Mouse (Mus musculus): ENCODE results near the gene Oip5. TPM values are rescaled to one million over a fixed set of nuclear protein-coding genes. Genes with fewer than 3 reads are reported as not detected.
A peak's percentile ranks its signal among the peaks of the same experiment; 100 is the strongest.
"Not testable (repeated sequence)": the region's sequence is repeated elsewhere in the genome, so short reads cannot be mapped to it uniquely, and the experiment has no call there.

Oip5 gene
- total RNA-seq, 1 experiment: 23.6 TPM

GRCm38 (mm10) chr2:119641214-119641912 lies 23.1 kb upstream of the Oip5 start:
- no peaks in the 10 kb centered on the region for H3K4me1 ChIP-seq (ENCODE audit: control insufficient read depth in 2 of 2, insufficient read depth in 2 of 2, low read length in 2 of 2, poor library complexity in 1 of 2)
- peaks cover 43% of the 10 kb centered on the region for H3K36me3 ChIP-seq (ENCODE audit: control insufficient read depth, insufficient read depth, low read length, poor library complexity, severe bottlenecking)
- DNase-seq (ENCODE audit: low read depth, low spot score): no peak
- H3K9me3 ChIP-seq (ENCODE audit: control insufficient read depth, insufficient read depth, low read depth, low read length): no peaks in the 10 kb centered on the region
- H3K27ac ChIP-seq (ENCODE audit: insufficient read depth, low read depth, low read length, poor library complexity, severe bottlenecking): no peak overlapping the region
- H3K9ac ChIP-seq (ENCODE audit: insufficient read depth, low read depth, low read length, poor library complexity, severe bottlenecking): no peak overlapping the region
- in situ Hi-C loops (cut with MboI; ENCODE audit: low sequenced_read_pairs in 2 of 2, unreplicated experiment in 2 of 2): no loop called here
- H3K4me3 ChIP-seq (ENCODE audit: insufficient read depth in 1 of 2, low read depth in 1 of 2, low read length in 2 of 2, poor library complexity in 1 of 2, severe bottlenecking in 1 of 2): no peak overlapping the region
- TF ChIP-seq HCFC1 (IDR thresholded peaks at IDR 0.05; ENCODE audit: borderline replicate concordance, insufficient read depth, low read length): no peak
- TF ChIP-seq MAFK (IDR thresholded peaks at IDR 0.05; ENCODE audit: insufficient read depth, low read depth, low read length): no peak
- TF ChIP-seq ZNF384 (IDR thresholded peaks at IDR 0.05; ENCODE audit: low read depth, low read length): no peak
- no peak for TF ChIP-seq CHD2 (IDR thresholded peaks at IDR 0.05; ENCODE audit: low read depth, low read length)
- no peak for TF ChIP-seq ZC3H11A (IDR thresholded peaks at IDR 0.05; ENCODE audit: borderline replicate concordance, low read depth, low read length)

- peaks cover 30% of the 10 kb centered on the region for H3K36me3 ChIP-seq (ENCODE audit: control insufficient read depth, insufficient read depth, low read length, poor library complexity, severe bottlenecking)
- no peak overlapping the region for H3K9ac ChIP-seq (ENCODE audit: insufficient read depth, low read depth, low read length, poor library complexity, severe bottlenecking)
- H3K4me1 ChIP-seq (ENCODE audit: control insufficient read depth in 2 of 2, insufficient read depth in 2 of 2, low read length in 2 of 2, poor library complexity in 1 of 2): no peaks in the 10 kb centered on the region
- TF ChIP-seq ZC3H11A (IDR thresholded peaks at IDR 0.05; ENCODE audit: borderline replicate concordance, low read depth, low read length) (no peak), MAFK (IDR thresholded peaks at IDR 0.05; ENCODE audit: insufficient read depth, low read depth, low read length) (no peak), CHD2 (IDR thresholded peaks at IDR 0.05; ENCODE audit: low read depth, low read length) (no peak), HCFC1 (IDR thresholded peaks at IDR 0.05; ENCODE audit: borderline replicate concordance, insufficient read depth, low read length) (no peak), ZNF384 (IDR thresholded peaks at IDR 0.05; ENCODE audit: low read depth, low read length) (no peak)
- H3K9me3 ChIP-seq (ENCODE audit: control insufficient read depth, insufficient read depth, low read depth, low read length): no peaks in the 10 kb centered on the region
- peak; percentile 11 for DNase-seq (ENCODE audit: low read depth, low spot score)
- in situ Hi-C loops (cut with MboI; ENCODE audit: low sequenced_read_pairs in 2 of 2, unreplicated experiment in 2 of 2): no loop called here
- no peak overlapping the region for H3K27ac ChIP-seq (ENCODE audit: insufficient read depth, low read depth, low read length, poor library complexity, severe bottlenecking)
- H3K4me3 ChIP-seq (ENCODE audit: insufficient read depth in 1 of 2, low read depth in 1 of 2, low read length in 2 of 2, poor library complexity in 1 of 2, severe bottlenecking in 1 of 2): no peak overlapping the region
These were observed 18.5 kb upstream of the Oip5 start for GRCm38 (mm10) chr2:119636781-119637180.

GRCm38 (mm10) chr2:119621302-119621701 lies 3.0 kb upstream of the Oip5 start:
- no peak for TF ChIP-seq ZC3H11A (IDR thresholded peaks at IDR 0.05; ENCODE audit: borderline replicate concordance, low read depth, low read length)
- TF ChIP-seq MAFK (IDR thresholded peaks at IDR 0.05; ENCODE audit: insufficient read depth, low read depth, low read length): no peak
- TF ChIP-seq ZNF384 (IDR thresholded peaks at IDR 0.05; ENCODE audit: low read depth, low read length): no peak
- no peak for TF ChIP-seq HCFC1 (IDR thresholded peaks at IDR 0.05; ENCODE audit: borderline replicate concordance, insufficient read depth, low read length)
- TF ChIP-seq CHD2 (IDR thresholded peaks at IDR 0.05; ENCODE audit: low read depth, low read length): no peak
- DNase-seq (ENCODE audit: low read depth, low spot score): no peak
- Histone ChIP-seq H3K4me1 (ENCODE audit: control insufficient read depth in 2 of 2, insufficient read depth in 2 of 2, low read length in 2 of 2, poor library complexity in 1 of 2) (peaks cover 0 to 4% of the 10 kb centered on the region in 2 experiments; a peak in 2 of 4 replicates), H3K36me3 (ENCODE audit: control insufficient read depth, insufficient read depth, low read length, poor library complexity, severe bottlenecking) (peaks cover 8% of the 10 kb centered on the region), H3K27ac (ENCODE audit: insufficient read depth, low read depth, low read length, poor library complexity, severe bottlenecking) (no peak overlapping the region), H3K9me3 (ENCODE audit: control insufficient read depth, insufficient read depth, low read depth, low read length) (no peaks in the 10 kb centered on the region), H3K4me3 (ENCODE audit: insufficient read depth in 1 of 2, low read depth in 1 of 2, low read length in 2 of 2, poor library complexity in 1 of 2, severe bottlenecking in 1 of 2) (no peak overlapping the region), H3K9ac (ENCODE audit: insufficient read depth, low read depth, low read length, poor library complexity, severe bottlenecking) (no peak overlapping the region)
- in situ Hi-C loops (cut with MboI; ENCODE audit: low sequenced_read_pairs in 2 of 2, unreplicated experiment in 2 of 2): no loop called here

DNA sequence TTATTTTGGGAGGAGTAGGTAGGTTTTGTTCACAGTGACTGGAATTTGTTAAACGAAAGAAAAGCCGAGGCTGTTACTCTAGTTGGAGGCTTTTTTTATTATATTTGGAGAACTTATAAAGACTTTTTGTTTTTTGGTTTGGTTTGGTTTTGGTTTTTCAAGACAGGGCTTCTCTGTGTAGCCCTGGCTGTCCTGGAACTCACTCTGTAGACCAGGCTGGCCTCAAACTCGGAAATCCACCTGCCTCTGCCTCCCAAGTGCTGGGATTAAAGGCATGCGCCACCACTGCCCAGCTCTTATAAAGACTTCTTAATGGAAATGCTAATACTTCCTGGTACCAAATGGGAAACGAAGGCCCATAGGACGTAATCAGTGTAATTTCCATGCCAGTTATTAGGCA lies 733 bp upstream of the Oip5 start:
- H3K4me1 ChIP-seq (ENCODE audit: control insufficient read depth in 2 of 2, insufficient read depth in 2 of 2, low read length in 2 of 2, poor library complexity in 1 of 2); H3K9me3 ChIP-seq (ENCODE audit: control insufficient read depth, insufficient read depth, low read depth, low read length); DNase-seq (ENCODE audit: low read depth, low spot score); H3K36me3 ChIP-seq (ENCODE audit: control insufficient read depth, insufficient read depth, low read length, poor library complexity, severe bottlenecking); H3K27ac ChIP-seq (ENCODE audit: insufficient read depth, low read depth, low read length, poor library complexity, severe bottlenecking); in situ Hi-C loops (cut with MboI; ENCODE audit: low sequenced_read_pairs in 2 of 2, unreplicated experiment in 2 of 2): not testable (repeated sequence)
- H3K4me3 ChIP-seq (ENCODE audit: insufficient read depth in 1 of 2, low read depth in 1 of 2, low read length in 2 of 2, poor library complexity in 1 of 2, severe bottlenecking in 1 of 2): peak overlapping the region; percentile 85 to 100
- H3K9ac ChIP-seq (ENCODE audit: insufficient read depth, low read depth, low read length, poor library complexity, severe bottlenecking): peak overlapping the region; percentile 85

- Histone ChIP-seq H3K36me3 (ENCODE audit: control insufficient read depth, insufficient read depth, low read length, poor library complexity, severe bottlenecking) (peaks cover 2% of the 10 kb centered on the region), H3K9me3 (ENCODE audit: control insufficient read depth, insufficient read depth, low read depth, low read length) (no peaks in the 10 kb centered on the region), H3K9ac (ENCODE audit: insufficient read depth, low read depth, low read length, poor library complexity, severe bottlenecking) (peak overlapping the region; percentile 96), H3K4me3 (ENCODE audit: insufficient read depth in 1 of 2, low read depth in 1 of 2, low read length in 2 of 2, poor library complexity in 1 of 2, severe bottlenecking in 1 of 2) (peak overlapping the region; percentile 93 to 100), H3K27ac (ENCODE audit: insufficient read depth, low read depth, low read length, poor library complexity, severe bottlenecking) (peak overlapping the region; percentile 56), H3K4me1 (ENCODE audit: control insufficient read depth in 2 of 2, insufficient read depth in 2 of 2, low read length in 2 of 2, poor library complexity in 1 of 2) (peaks cover 0 to 4% of the 10 kb centered on the region in 2 experiments; a peak in 2 of 4 replicates)
- TF ChIP-seq ZNF384 (IDR thresholded peaks at IDR 0.05; ENCODE audit: low read depth, low read length) (no peak), CHD2 (IDR thresholded peaks at IDR 0.05; ENCODE audit: low read depth, low read length) (no peak), ZC3H11A (IDR thresholded peaks at IDR 0.05; ENCODE audit: borderline replicate concordance, low read depth, low read length) (no peak), HCFC1 (IDR thresholded peaks at IDR 0.05; ENCODE audit: borderline replicate concordance, insufficient read depth, low read length) (no peak), MAFK (IDR thresholded peaks at IDR 0.05; ENCODE audit: insufficient read depth, low read depth, low read length) (no peak)
- no peak for DNase-seq (ENCODE audit: low read depth, low spot score)
- in situ Hi-C loops (cut with MboI; ENCODE audit: low sequenced_read_pairs in 2 of 2, unreplicated experiment in 2 of 2): no loop called here
These were observed 449 bp downstream of the Oip5 start for GRCm38 (mm10) chr2:119617841-119618198.
